In the genomic region with DNA sequence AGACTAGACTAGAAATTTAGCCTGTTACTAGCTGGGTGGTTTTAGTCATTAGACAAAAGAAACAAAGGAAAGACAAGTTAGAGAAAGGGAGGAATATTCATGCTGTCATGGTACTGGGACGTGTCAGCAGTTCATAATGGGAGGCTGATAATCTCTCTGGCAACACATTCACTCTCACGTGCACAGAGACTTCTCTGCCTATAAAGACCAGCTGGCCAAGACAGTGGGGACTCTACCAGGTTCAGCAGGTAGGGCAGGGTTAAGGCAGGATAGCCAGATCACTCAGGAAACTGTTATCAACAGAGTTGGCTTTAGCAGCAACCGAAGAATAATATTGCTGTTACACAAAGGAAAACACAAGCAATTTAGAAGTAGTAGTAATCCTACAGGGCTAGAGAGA, we compare ENCODE assay signal across 31 mouse cellular contexts. TPM values are rescaled to one million over a fixed set of nuclear protein-coding genes. Genes with fewer than 3 reads are reported as not detected.
DNase-seq lines count a peak whose midpoint lies in the region; ATAC-seq and TF ChIP-seq lines count a peak whose summit lies in the region.
"Had no signal": no experiment of that assay in that cellular context is flagged by ENCODE, and none has a peak within 500 bp of the region (broad histone marks: within the 10 kb centered on the region; RNA-seq: fewer than 3 reads in every experiment).

No protein-coding gene starts in this region.

- 40% methylated on average over 3 of the region's 3 CpGs for WGBS in heart, embryonic 10.5 days

- no peaks in the 10 kb centered on the region for H3K9me3 ChIP-seq in heart, embryonic 10.5 days
- no peaks in the 10 kb centered on the region for H3K9me3 ChIP-seq in ES-E14 (ENCODE audit: control insufficient read depth, insufficient read depth, low read depth, low read length)
- H3K9me3 ChIP-seq: embryonic facial prominence, embryonic 10.5 days; embryonic facial prominence, embryonic 13.5 days; forebrain, embryonic 12.5 days; forebrain, embryonic 15.5 days; G1E; heart, embryonic 13.5 days; hindbrain, embryonic 12.5 days; hindbrain, embryonic 15.5 days had no signal

- H3K4me3 ChIP-seq in heart, embryonic 10.5 days: no peak overlapping the region
- H3K4me3 ChIP-seq in ES-E14 (ENCODE audit: insufficient read depth in 1 of 2, low read depth in 1 of 2, low read length in 2 of 2, poor library complexity in 1 of 2, severe bottlenecking in 1 of 2): 0 out of 4 replicates have a peak overlapping the region, but pooled peaks of 1 of the 2 experiments have one; percentile 0
- H3K4me3 ChIP-seq: embryonic facial prominence, embryonic 10.5 days; embryonic facial prominence, embryonic 13.5 days; erythroblast, embryonic 14.5 days; forebrain, embryonic 12.5 days; forebrain, embryonic 15.5 days; heart, embryonic 13.5 days; hindbrain, embryonic 12.5 days; hindbrain, embryonic 15.5 days had no signal

- no peak overlapping the region for H3K27ac ChIP-seq in heart, embryonic 10.5 days
- peak overlapping the region; percentile 67; the same call in 1 of the 2 replicates for H3K27ac ChIP-seq in ES-E14 (ENCODE audit: insufficient read depth, low read depth, low read length, poor library complexity, severe bottlenecking)
- H3K27ac ChIP-seq: embryonic facial prominence, embryonic 10.5 days; embryonic facial prominence, embryonic 13.5 days; forebrain, embryonic 12.5 days; forebrain, embryonic 15.5 days; heart, embryonic 13.5 days; hindbrain, embryonic 12.5 days; hindbrain, embryonic 15.5 days had no signal

- no peaks in the 10 kb centered on the region for H3K27me3 ChIP-seq in heart, embryonic 10.5 days (ENCODE audit: insufficient read depth, poor library complexity, severe bottlenecking)
- H3K27me3 ChIP-seq: embryonic facial prominence, embryonic 13.5 days; forebrain, embryonic 12.5 days; forebrain, embryonic 15.5 days; heart, embryonic 13.5 days; hindbrain, embryonic 12.5 days; hindbrain, embryonic 15.5 days had no signal

- H3K4me1 ChIP-seq in heart, embryonic 10.5 days: 0 out of 2 replicates have a peak, but pooled peaks cover 3% of the 10 kb centered on the region
- peaks cover 10 to 11% of the 10 kb centered on the region in 2 experiments for H3K4me1 ChIP-seq in ES-E14 (ENCODE audit: control insufficient read depth in 2 of 2, insufficient read depth in 2 of 2, low read length in 2 of 2, poor library complexity in 1 of 2)
- H3K4me1 ChIP-seq: embryonic facial prominence, embryonic 10.5 days; embryonic facial prominence, embryonic 13.5 days; forebrain, embryonic 12.5 days; forebrain, embryonic 15.5 days; hindbrain, embryonic 12.5 days; hindbrain, embryonic 15.5 days had no signal

- H3K9ac ChIP-seq in ES-E14 (ENCODE audit: insufficient read depth, low read depth, low read length, poor library complexity, severe bottlenecking): peak overlapping the region; percentile 20; the same call in 1 of the 2 replicates
- H3K9ac ChIP-seq: embryonic facial prominence, embryonic 13.5 days; forebrain, embryonic 12.5 days; forebrain, embryonic 15.5 days; heart, embryonic 13.5 days; hindbrain, embryonic 12.5 days; hindbrain, embryonic 15.5 days had no signal

- DNase-seq in heart, embryonic 10.5 days (ENCODE audit: low spot score): peak; percentile 57
- no peak for DNase-seq in heart, adult 9 months (ENCODE audit: low spot score in 2 of 2)
- DNase-seq in ES-E14 (ENCODE audit: low read depth, low spot score): no peak
- DNase-seq in layer of hippocampus, adult 9-10 months (ENCODE audit: low spot score): no peak
- DNase-seq in embryo, embryonic 10.5 days (ENCODE audit: low spot score): no peak
- DNase-seq: adrenal gland, adult 8-10 months; adrenal gland, postnatal 25 days; B cell, adult 2 months; cerebellum, adult 18-20 months; cerebellum, adult 9-11 months; cerebellum, postnatal 25 days; embryo, embryonic 11 days; gastrocnemius, postnatal 25 days; heart, postnatal 14 days had no signal

- H3K36me3 ChIP-seq in heart, embryonic 10.5 days: no peaks in the 10 kb centered on the region
- no peaks in the 10 kb centered on the region for H3K36me3 ChIP-seq in ES-E14 (ENCODE audit: control insufficient read depth, insufficient read depth, low read length, poor library complexity, severe bottlenecking)
- H3K36me3 ChIP-seq: embryonic facial prominence, embryonic 10.5 days; embryonic facial prominence, embryonic 13.5 days; forebrain, embryonic 12.5 days; forebrain, embryonic 15.5 days; G1E; heart, embryonic 13.5 days; hindbrain, embryonic 12.5 days; hindbrain, embryonic 15.5 days had no signal

- in situ Hi-C loops in ES-E14 (cut with MboI; ENCODE audit: low sequenced_read_pairs in 2 of 2, unreplicated experiment in 2 of 2): no loop called here

- ATAC-seq in CD4-positive, CD25-positive, alpha-beta regulatory T cell, adult 4 months: peak; percentile 10
- ATAC-seq in megakaryocyte progenitor cell, adult 5-6 weeks (replicated peaks; ENCODE audit: poor library complexity): peak; percentile 28; the same call in 1 of the 2 replicates
- ATAC-seq: activated CD4-positive, CD25-positive, alpha-beta regulatory T cell, adult 4 months; forebrain, embryonic 15.5 days; intestine, postnatal 0 days had no signal

TF ChIP-seq in ES-E14, 5 proteins besides CTCF, POLR2A, EP300 and RAD21:
- TF ChIP-seq ZC3H11A (IDR thresholded peaks at IDR 0.05; ENCODE audit: borderline replicate concordance, low read depth, low read length) (no peak), MAFK (IDR thresholded peaks at IDR 0.05; ENCODE audit: insufficient read depth, low read depth, low read length) (no peak), CHD2 (IDR thresholded peaks at IDR 0.05; ENCODE audit: low read depth, low read length) (no peak), ZNF384 (IDR thresholded peaks at IDR 0.05; ENCODE audit: low read depth, low read length) (no peak), HCFC1 (IDR thresholded peaks at IDR 0.05; ENCODE audit: borderline replicate concordance, insufficient read depth, low read length) (no peak)

RNA-seq across cellular contexts. Expression of gene Kat2b, which starts 9.2 kb away (rescaled TPM):
- 4.1 and 5.9 TPM in 2 replicates for polyA plus RNA-seq in heart, embryonic 10.5 days (2016; fragmentation: Nextera tagmentation; extraction: Ambion mirVana)
- polyA plus RNA-seq in CD4-positive, CD25-positive, alpha-beta regulatory T cell, adult 4 months (2017; shearing (Covaris generic)): 10 to 100 TPM; 18.7 to 31.5 TPM
- 25.1 and 32.1 TPM in 2 replicates for total RNA-seq in ES-E14 (2012; rRNA removed)
- 19.8 and 20.1 TPM in 2 replicates for total RNA-seq in megakaryocyte progenitor cell, adult 5-6 weeks (2015)
- 23.6 and 37.0 TPM in 2 replicates for total RNA-seq in megakaryocyte progenitor cell, adult 5-6 weeks (2017)

RNA-seq across cellular contexts. Expression of gene Pp2d1, which starts 18.2 kb away (rescaled TPM):
- 0.27 and 0.34 TPM in 2 replicates for polyA plus RNA-seq in heart, embryonic 10.5 days (2016; fragmentation: Nextera tagmentation; extraction: Ambion mirVana)
- polyA plus RNA-seq in CD4-positive, CD25-positive, alpha-beta regulatory T cell, adult 4 months (2017; shearing (Covaris generic)): 1 to 10 TPM in 1 of 2 experiments, under 1 TPM in 1; 0.60 to 1.2 TPM
- total RNA-seq in ES-E14 (2012; rRNA removed): 0.31 and 0.48 TPM in 2 replicates
- not detected in 2 replicates for total RNA-seq in megakaryocyte progenitor cell, adult 5-6 weeks (2015)
- 0.04 TPM in 1 of 2 replicates, not detected in the other for total RNA-seq in megakaryocyte progenitor cell, adult 5-6 weeks (2017)
- total RNA-seq: adrenal gland, adult 8-10 months; adrenal gland, postnatal 25 days; common myeloid progenitor, adult 5-6 weeks; gastrocnemius, postnatal 25 days; granulocyte monocyte progenitor cell, adult 5-6 weeks; heart, adult 8-10 months; heart, postnatal 14 days; hematopoietic stem cell, adult 5-6 weeks had no signal
- polyA plus RNA-seq: erythroblast, embryonic 14.5 days; G1E had no signal
